Mouse (Mus musculus) cerebellum, adult 2 months (tissue): ENCODE results near the gene Gm525.

Experiments
- CTCF ChIP-seq: fragments of 200-500 bp; IDR thresholded peaks from 2 replicates; pipeline ENCODE4 v1.5.1; 2011; ENCODE audit warnings: low read depth, mild to moderate bottlenecking, control low read depth, low read length, moderate library complexity, borderline replicate concordance; ENCODE audit not compliant: insufficient read depth
- POLR2A ChIP-seq: fragments of 200-500 bp; IDR thresholded peaks from 2 replicates; pipeline ENCODE4 v1.6.1; 2011; ENCODE audit warnings: low read length, control low read depth, borderline replicate concordance; ENCODE audit not compliant: insufficient read depth

DNA sequence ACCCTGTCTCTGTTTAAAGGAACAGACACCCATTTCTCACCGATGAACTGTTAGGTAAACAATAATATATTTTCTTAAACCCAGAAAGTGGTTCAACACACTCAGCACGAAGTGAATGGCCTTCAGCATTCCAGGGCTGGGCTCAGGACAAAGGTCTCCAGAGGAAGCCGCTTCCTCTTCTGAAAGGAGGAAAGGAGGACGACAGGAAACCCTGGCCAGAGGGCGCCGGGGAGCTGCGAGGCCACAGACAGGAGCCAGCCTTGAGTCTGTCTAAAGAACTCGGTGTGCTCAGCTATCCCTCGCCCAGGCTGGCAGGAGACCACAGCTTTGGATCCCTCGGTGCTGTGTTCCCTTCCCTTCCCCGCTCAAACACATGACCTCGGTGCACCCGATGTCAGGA lies 50.8 kb downstream of the Gm525 start:
- TF ChIP-seq POLR2A, result no peak
- TF ChIP-seq CTCF, result no peak
